Mouse (Mus musculus) embryonic facial prominence, embryonic 11.5 days (tissue): ENCODE measurements around the gene Olfr794. TPM values are rescaled to one million over a fixed set of nuclear protein-coding genes. Genes with fewer than 3 reads are reported as not detected.

ENCODE experiments used
- microRNA-seq: library from miRNA; unstranded; fragments of <30 nt; microRNA quantifications from one replicate; pipeline ENCODE4, GENCODE M21; 2016; ENCODE audit warnings: borderline number of aligned reads
- polyA plus RNA-seq: library from polyadenylated mRNA; unstranded; fragments of >200 nt; fragmentation: Nextera tagmentation; extraction: Ambion mirVana; gene quantifications from 2 replicates; pipeline ENCODE4 v1.2.1, GENCODE M21; 2014

Gene Olfr794
- polyA plus RNA-seq, 1 experiment from 2014 or later, result not detected

Small RNA genes lying within 50 kb of the gene (microRNA-seq; reads per million reads assigned to microRNA genes)
- not detected for gene Gm23252

Other genes with a start within 250 kb of the Olfr794 start
- not detected in 2 replicates for gene Olfr780, start 249.5 kb upstream of the Olfr794 start, polyA plus RNA-seq
- gene Olfr781, start 238.8 kb upstream of the Olfr794 start, polyA plus RNA-seq, result not detected in 2 replicates
- not detected in 2 replicates for gene Olfr782, start 218.8 kb upstream of the Olfr794 start, polyA plus RNA-seq
- not detected in 2 replicates for gene Olfr784, start 183.6 kb upstream of the Olfr794 start, polyA plus RNA-seq
- not detected in 2 replicates for gene Olfr785, start 162.2 kb upstream of the Olfr794 start, polyA plus RNA-seq
- gene Olfr786, start 140.3 kb upstream of the Olfr794 start, polyA plus RNA-seq, result not detected in 2 replicates
- gene Olfr787, start 105.8 kb upstream of the Olfr794 start, polyA plus RNA-seq, result not detected in 2 replicates
- not detected in 2 replicates for gene Olfr788, start 96.7 kb upstream of the Olfr794 start, polyA plus RNA-seq
- not detected in 2 replicates for gene Olfr789, start 82.9 kb upstream of the Olfr794 start, polyA plus RNA-seq
- not detected in 2 replicates for gene Olfr790, start 69.2 kb upstream of the Olfr794 start, polyA plus RNA-seq
- gene Olfr791, start 45.9 kb upstream of the Olfr794 start, polyA plus RNA-seq, result not detected in 2 replicates
- gene Olfr792, start 28.5 kb upstream of the Olfr794 start, polyA plus RNA-seq, result not detected in 2 replicates
- not detected in 2 replicates for gene Olfr796, start 44.9 kb downstream of the Olfr794 start, polyA plus RNA-seq
- gene Olfr798, start 60.3 kb downstream of the Olfr794 start, polyA plus RNA-seq, result not detected in 2 replicates
- not detected in 2 replicates for gene Olfr799, start 69.8 kb downstream of the Olfr794 start, polyA plus RNA-seq
- not detected in 2 replicates for gene Olfr800, start 90.0 kb downstream of the Olfr794 start, polyA plus RNA-seq
- gene Olfr801, start 106.2 kb downstream of the Olfr794 start, polyA plus RNA-seq, result not detected in 2 replicates
- not detected in 2 replicates for gene Olfr802, start 120.5 kb downstream of the Olfr794 start, polyA plus RNA-seq
- not detected in 2 replicates for gene Olfr803, start 126.6 kb downstream of the Olfr794 start, polyA plus RNA-seq
- gene Olfr804, start 135.6 kb downstream of the Olfr794 start, polyA plus RNA-seq, result not detected in 2 replicates
- gene Olfr805, start 161.7 kb downstream of the Olfr794 start, polyA plus RNA-seq, result not detected in 2 replicates
- not detected in 2 replicates for gene Olfr806, start 174.3 kb downstream of the Olfr794 start, polyA plus RNA-seq
- not detected in 2 replicates for gene Olfr807, start 190.1 kb downstream of the Olfr794 start, polyA plus RNA-seq
- gene Olfr808, start 197.8 kb downstream of the Olfr794 start, polyA plus RNA-seq, result not detected in 2 replicates
- not detected in 2 replicates for gene Olfr809, start 207.0 kb downstream of the Olfr794 start, polyA plus RNA-seq
- not detected in 2 replicates for gene Olfr810, start 227.3 kb downstream of the Olfr794 start, polyA plus RNA-seq
- gene Olfr811, start 236.7 kb downstream of the Olfr794 start, polyA plus RNA-seq, result not detected in 2 replicates